Mouse (Mus musculus): ENCODE data around the gene Bptf. TPM values are rescaled to one million over a fixed set of nuclear protein-coding genes. Genes with fewer than 3 reads are reported as not detected.
A peak's percentile ranks its signal among the peaks of the same experiment; 100 is the strongest.

Bptf gene
- polyA plus RNA-seq, 2 experiments = 38.4 to 49.1 TPM

GRCm38 (mm10) chr11:107027431-107028274, 104.3 kb downstream of the Bptf start:
- 0 out of 2 replicates have a peak, but pooled peaks have one; percentile 45 for TF ChIP-seq POLR2A (IDR thresholded peaks at IDR 0.05; ENCODE audit: borderline replicate concordance, extremely low read depth, insufficient read depth, insufficient read length)
- no peaks in the 10 kb centered on the region for H3K9me3 ChIP-seq (ENCODE audit: control insufficient read depth, low read length)
- peak overlapping the region; percentile 65 for H3K4me3 ChIP-seq (replicated peaks; ENCODE audit: low read length)
- peaks cover 13% of the 10 kb centered on the region for H3K4me1 ChIP-seq (ENCODE audit: control insufficient read depth, insufficient read depth, low read length)
- H3K4me2 ChIP-seq (replicated peaks; ENCODE audit: low read depth, low read length, severe bottlenecking) = peak overlapping the region; percentile 76
- peak overlapping the region; percentile 63 for H3K9ac ChIP-seq (ENCODE audit: low read depth, low read length, severe bottlenecking)
- H3K27me3 ChIP-seq (ENCODE audit: control insufficient read depth, insufficient read depth, low read length) = peaks cover 10% of the 10 kb centered on the region
- no peaks in the 10 kb centered on the region; the same call in 1 of the 2 replicates for H3K36me3 ChIP-seq (ENCODE audit: control insufficient read depth, insufficient read depth, low read length)
- DNase-seq (ENCODE audit: low spot score) (peak; percentile 90), ATAC-seq (ENCODE audit: low FRiP score, low read depth) (peak; percentile 90)
- H3K27ac ChIP-seq (replicated peaks; ENCODE audit: low read depth, low read length) = peak overlapping the region; percentile 26; the same call in 1 of the 2 replicates
- under 1% methylated on average over 67 of the region's 107 CpGs for WGBS

- peak overlapping the region; percentile 93 for H3K4me2 ChIP-seq (replicated peaks; ENCODE audit: low read depth, low read length, severe bottlenecking)
- H3K4me3 ChIP-seq (replicated peaks; ENCODE audit: low read length) = peak overlapping the region; percentile 65
- WGBS = 7% methylated on average over 12 of the region's 12 CpGs
- no peaks in the 10 kb centered on the region for H3K9me3 ChIP-seq (ENCODE audit: control insufficient read depth, low read length)
- TF ChIP-seq POLR2A (IDR thresholded peaks at IDR 0.05; ENCODE audit: borderline replicate concordance, extremely low read depth, insufficient read depth, insufficient read length) = no peak
- peaks cover 13% of the 10 kb centered on the region for H3K4me1 ChIP-seq (ENCODE audit: control insufficient read depth, insufficient read depth, low read length)
- H3K27me3 ChIP-seq (ENCODE audit: control insufficient read depth, insufficient read depth, low read length) = peaks cover 10% of the 10 kb centered on the region
- no peak for ATAC-seq (ENCODE audit: low FRiP score, low read depth)
- no peak overlapping the region for H3K9ac ChIP-seq (ENCODE audit: low read depth, low read length, severe bottlenecking)
- H3K27ac ChIP-seq (replicated peaks; ENCODE audit: low read depth, low read length) = no peak overlapping the region
- no peaks in the 10 kb centered on the region for H3K36me3 ChIP-seq (ENCODE audit: control insufficient read depth, insufficient read depth, low read length)
- peak; percentile 48 for DNase-seq (ENCODE audit: low spot score)
These were observed 105.1 kb downstream of the Bptf start for GRCm38 (mm10) chr11:107026554-107027430.

GRCm38 (mm10) chr11:107025411-107026321, 106.3 kb downstream of the Bptf start, which contains the start of gene 1810010H24Rik:
Gene 1810010H24Rik, plus strand, starts transcription at chr11:107025681.
- WGBS = under 1% methylated on average over 45 of the region's 45 CpGs
- Histone ChIP-seq H3K4me2 (replicated peaks; ENCODE audit: low read depth, low read length, severe bottlenecking) (peak within 1 kb of the TSS; percentile 93), H3K4me1 (ENCODE audit: control insufficient read depth, insufficient read depth, low read length) (peaks cover 13% of the 10 kb centered on the region), H3K4me3 (replicated peaks; ENCODE audit: low read length) (peak within 1 kb of the TSS; percentile 47), H3K27ac (replicated peaks; ENCODE audit: low read depth, low read length) (no peak within 1 kb of the TSS), H3K27me3 (ENCODE audit: control insufficient read depth, insufficient read depth, low read length) (peaks cover 10% of the 10 kb centered on the region), H3K36me3 (ENCODE audit: control insufficient read depth, insufficient read depth, low read length) (no peaks in the 10 kb centered on the region), H3K9ac (ENCODE audit: low read depth, low read length, severe bottlenecking) (peak within 1 kb of the TSS; percentile 62), H3K9me3 (ENCODE audit: control insufficient read depth, low read length) (no peaks in the 10 kb centered on the region)
- TF ChIP-seq POLR2A (IDR thresholded peaks at IDR 0.05; ENCODE audit: borderline replicate concordance, extremely low read depth, insufficient read depth, insufficient read length) = no peak
- DNase-seq (ENCODE audit: low spot score) = no peak
- ATAC-seq (ENCODE audit: low FRiP score, low read depth) = no peak

GRCm38 (mm10) chr11:107024406-107024805, 107.5 kb downstream of the Bptf start:
- 0 out of 2 replicates have a peak overlapping the region, but pooled peaks have one; percentile 47 for H3K4me3 ChIP-seq (replicated peaks; ENCODE audit: low read length)
- 48% methylated on average over 4 of the region's 4 CpGs for WGBS

More at GRCm38 (mm10) chr11:107024406-107024805, 107.5 kb downstream of the Bptf start:
- peaks cover 13% of the 10 kb centered on the region for H3K4me1 ChIP-seq (ENCODE audit: control insufficient read depth, insufficient read depth, low read length)
- H3K4me2 ChIP-seq (replicated peaks; ENCODE audit: low read depth, low read length, severe bottlenecking) = peak overlapping the region; percentile 93
- DNase-seq (ENCODE audit: low spot score) = no peak
- no peak for TF ChIP-seq POLR2A (IDR thresholded peaks at IDR 0.05; ENCODE audit: borderline replicate concordance, extremely low read depth, insufficient read depth, insufficient read length)
- ATAC-seq (ENCODE audit: low FRiP score, low read depth) = no peak
- peaks cover 10% of the 10 kb centered on the region for H3K27me3 ChIP-seq (ENCODE audit: control insufficient read depth, insufficient read depth, low read length)
- no peaks in the 10 kb centered on the region for H3K9me3 ChIP-seq (ENCODE audit: control insufficient read depth, low read length)
- H3K9ac ChIP-seq (ENCODE audit: low read depth, low read length, severe bottlenecking) = no peak overlapping the region
- H3K27ac ChIP-seq (replicated peaks; ENCODE audit: low read depth, low read length) = no peak overlapping the region
- no peaks in the 10 kb centered on the region for H3K36me3 ChIP-seq (ENCODE audit: control insufficient read depth, insufficient read depth, low read length)
